In genomic region chr16:14003386-14004130, GRCm38 (mm10) we compare ENCODE assay signal across 20 mouse cellular contexts. TPM values are rescaled to one million over a fixed set of nuclear protein-coding genes. Genes with fewer than 3 reads are reported as not detected.
DNase-seq lines count a peak whose midpoint lies in the region; ATAC-seq lines count a peak whose summit lies in the region.
"Had no signal": no experiment of that assay in that cellular context is flagged by ENCODE, and none has a peak within 500 bp of the region (broad histone marks: within the 10 kb centered on the region; RNA-seq: fewer than 3 reads in every experiment).

No protein-coding gene starts in this region.

- 77% methylated on average over 8 of the region's 8 CpGs for WGBS in forebrain, embryonic 13.5 days

- ATAC-seq in forebrain, embryonic 13.5 days: no peak

- intact Hi-C loops in left cerebral cortex, postnatal 4 days (cut with DNase I): no loop called here

- H3K4me2 ChIP-seq in forebrain, embryonic 13.5 days: no peak overlapping the region
- H3K4me2 ChIP-seq: embryonic facial prominence, embryonic 13.5 days; midbrain, embryonic 11.5 days; neural tube, embryonic 12.5 days had no signal

- no peaks in the 10 kb centered on the region for H3K27me3 ChIP-seq in forebrain, embryonic 13.5 days
- H3K27me3 ChIP-seq: embryonic facial prominence, embryonic 13.5 days; neural tube, embryonic 12.5 days had no signal

- no peak overlapping the region for H3K4me3 ChIP-seq in forebrain, embryonic 13.5 days
- H3K4me3 ChIP-seq: embryonic facial prominence, embryonic 13.5 days; hindbrain, embryonic 10.5 days; neural tube, embryonic 12.5 days had no signal

- H3K9ac ChIP-seq in forebrain, embryonic 13.5 days: no peak overlapping the region
- H3K9ac ChIP-seq: embryonic facial prominence, embryonic 13.5 days; neural tube, embryonic 12.5 days had no signal

- DNase-seq in heart, adult 11 months: peak; percentile 65
- no peak for DNase-seq in heart, adult 18-20 months
- peak; percentile 25 for DNase-seq in R1 (ENCODE audit: low read depth, low spot score)
- peak; percentile 89 for DNase-seq in kidney, adult 9 months
- DNase-seq in skeletal muscle tissue, adult 2 months (ENCODE audit: low read depth, low spot score): peak; percentile 52
- no peak for DNase-seq in left cerebral cortex, postnatal 4 days
- no peak for DNase-seq in embryo, embryonic 10 days (ENCODE audit: low spot score)
- DNase-seq: cerebellum, adult 8-10 months had no signal

- no peaks in the 10 kb centered on the region for H3K4me1 ChIP-seq in forebrain, embryonic 13.5 days
- H3K4me1 ChIP-seq: embryonic facial prominence, embryonic 13.5 days; hindbrain, embryonic 10.5 days had no signal

- H3K27ac ChIP-seq in forebrain, embryonic 13.5 days: no peak overlapping the region
- H3K27ac ChIP-seq: embryonic facial prominence, embryonic 13.5 days; hindbrain, embryonic 10.5 days; neural tube, embryonic 12.5 days had no signal

- no peaks in the 10 kb centered on the region for H3K9me3 ChIP-seq in forebrain, embryonic 13.5 days (replicated peaks)
- H3K9me3 ChIP-seq: embryonic facial prominence, embryonic 13.5 days; hindbrain, embryonic 10.5 days; neural tube, embryonic 12.5 days had no signal

- no peaks in the 10 kb centered on the region for H3K36me3 ChIP-seq in forebrain, embryonic 13.5 days (ENCODE audit: poor library complexity, severe bottlenecking)
- H3K36me3 ChIP-seq: embryonic facial prominence, embryonic 13.5 days; hindbrain, embryonic 10.5 days; neural tube, embryonic 12.5 days had no signal

RNA-seq across cellular contexts. Expression of gene Ifitm7, which starts 16.9 kb away (rescaled TPM):
- not detected for total RNA-seq in heart, adult 18-20 months (2021)
- total RNA-seq in left cerebral cortex, postnatal 4 days (2021): 1 to 10 TPM in 1 of 2 experiments, under 1 TPM in 1; 0.40 to 2.8 TPM
- polyA plus RNA-seq in forebrain, embryonic 13.5 days (2015; fragmentation: Nextera tagmentation; extraction: Ambion mirVana): 0.71 and 0.74 TPM in 2 replicates
- total RNA-seq: adrenal gland, postnatal 36 days; monocyte, adult 5-6 weeks had no signal
- polyA plus RNA-seq: C2C12; heart, embryonic 14.5 days had no signal

RNA-seq across cellular contexts. Expression of gene 2900011O08Rik, which starts 17.2 kb away (rescaled TPM):
- not detected for total RNA-seq in heart, adult 18-20 months (2021)
- 100 to 1,000 TPM; 246 to 247 TPM for total RNA-seq in left cerebral cortex, postnatal 4 days (2021)
- polyA plus RNA-seq in forebrain, embryonic 13.5 days (2015; fragmentation: Nextera tagmentation; extraction: Ambion mirVana): 70.1 and 83.2 TPM in 2 replicates
- total RNA-seq: common myeloid progenitor, adult 5-6 weeks; monocyte, adult 5-6 weeks had no signal
- polyA plus RNA-seq: gonadal fat pad, adult 2 months; spleen, adult 2 months had no signal

Comparison
In these comparisons a context has a peak if more than half of its experiments do, and no peak if none do; other contexts are left out.
1. DNase-seq: peak in heart, adult 11 months (single experiment), R1 (single experiment), kidney, adult 9 months (single experiment) and skeletal muscle tissue, adult 2 months (single experiment); none in heart, adult 18-20 months (0 of 2), left cerebral cortex, postnatal 4 days (single experiment) and embryo, embryonic 10 days (single experiment).
2. RNA of gene 2900011O08Rik, which starts 17.2 kb away (total RNA-seq): 246 to 247 TPM in left cerebral cortex, postnatal 4 days; not detected in heart, adult 18-20 months; every median in the first group is over 100 times any median in the second.